Mouse (Mus musculus): ENCODE measurements around the gene Lrrtm1. TPM values are rescaled to one million over a fixed set of nuclear protein-coding genes. Genes with fewer than 3 reads are reported as not detected.

Gene Lrrtm1
- total RNA-seq (2023): not detected

DNA sequence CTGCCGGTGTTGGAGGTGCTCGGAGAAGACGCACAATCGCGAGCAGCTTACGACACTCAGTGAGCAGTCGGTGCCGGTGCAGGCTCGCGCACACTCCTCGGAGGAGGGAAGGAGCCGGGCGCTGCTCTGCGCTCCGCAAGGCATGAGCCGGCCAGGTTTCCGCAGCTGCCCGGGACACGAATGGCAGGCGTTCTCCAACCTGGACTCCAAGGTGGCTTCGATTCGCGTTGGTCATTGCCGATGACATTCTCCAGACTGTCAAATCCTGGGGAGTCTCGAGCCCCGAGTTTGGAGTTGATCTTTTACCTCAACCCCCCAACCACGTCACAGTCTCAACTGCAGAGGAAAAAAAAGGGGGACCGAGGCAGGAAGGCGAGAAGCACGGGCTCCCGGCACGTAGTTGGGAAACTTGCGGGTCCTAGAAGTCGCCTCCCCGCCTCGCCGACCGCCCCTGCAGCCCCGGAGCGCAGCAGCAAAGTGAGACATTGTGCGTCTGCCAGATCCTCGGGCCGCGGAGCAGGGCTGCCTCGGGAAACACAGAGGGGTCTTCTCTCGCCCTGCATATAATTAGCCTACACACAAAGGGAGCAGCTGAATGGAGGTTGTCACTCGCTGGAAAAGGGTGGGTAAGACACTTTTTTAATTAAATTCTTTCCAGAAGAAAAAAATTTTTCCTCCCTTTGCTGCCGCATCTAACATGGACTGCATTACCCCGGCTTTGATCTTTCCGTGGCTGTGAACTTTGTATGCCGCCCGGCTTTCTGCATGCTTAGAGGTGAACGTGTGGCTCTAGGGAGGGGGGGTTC is at the start of gene Lrrtm1:
Lrrtm1 (plus strand) TSS at position 89 of the 806 bp plus-strand sequence.

All from neutrophil, adult 59 days (primary cell).